Mouse (Mus musculus) CH12.LX (cell line): ENCODE measurements around the gene Bola3.

ENCODE experiments used
- CTCF ChIP-seq, 2 experiments: IDR thresholded peaks in 1 of 2; conservative IDR thresholded peaks in 1 of 2; 2 replicates each; pipeline ENCODE4 v1.5.1; 2011 to 2012; ENCODE audit warnings: low read depth in 2 of 2, low read length in 2 of 2, improper control_type of control experiment in 1 of 2, inconsistent platforms in 1 of 2, mild to moderate bottlenecking in 1 of 2, moderate library complexity in 1 of 2
- MAX ChIP-seq: IDR thresholded peaks from 2 replicates; pipeline ENCODE4 v1.6.1; 2011; ENCODE audit warnings: low read length, improper control_type of control experiment
- POLR2A ChIP-seq: IDR thresholded peaks from 2 replicates; pipeline ENCODE4 v1.6.1; 2011; ENCODE audit warnings: low read depth, mild to moderate bottlenecking, improper control_type of control experiment, low read length

- no peak for TF ChIP-seq CTCF (conservative IDR thresholded peaks at IDR 0.05 in 1 of 2, IDR thresholded peaks at IDR 0.05 in 1 of 2; ENCODE audit: low read depth in 2 of 2, low read length in 2 of 2)
- no peak for TF ChIP-seq MAX
- TF ChIP-seq POLR2A, result no peak
These were observed 32.9 kb downstream of the Bola3 start for GRCm38 (mm10) chr6:83381510-83382491.
